Mouse (Mus musculus): Measurements from ENCODE around the gene Cdc42.
A peak's percentile ranks its signal among the peaks of the same experiment; 100 is the strongest.

Gene Cdc42

GRCm38 (mm10) chr4:137313511-137313910, 44.0 kb downstream of the Cdc42 start:
- H3K4me3 ChIP-seq (replicated peaks; ENCODE audit: low read length), result no peak overlapping the region
- no peaks in the 10 kb centered on the region for H3K9me3 ChIP-seq (ENCODE audit: low read length)
- H3K4me1 ChIP-seq (replicated peaks; ENCODE audit: low read depth, low read length), result peaks cover 17% of the 10 kb centered on the region
- H3K36me3 ChIP-seq (ENCODE audit: insufficient read depth, low read length), result peaks cover 33% of the 10 kb centered on the region
- no peak for TF ChIP-seq NANOG (IDR thresholded peaks at IDR 0.05; ENCODE audit: borderline replicate concordance, low read length)
- TF ChIP-seq POU5F1 (IDR thresholded peaks at IDR 0.05; ENCODE audit: borderline replicate concordance, low read length), result no peak
- TF ChIP-seq CTCF (conservative IDR thresholded peaks at IDR 0.05; ENCODE audit: low read length), result peak; percentile 50
- H3K27me3 ChIP-seq (ENCODE audit: insufficient read depth, low read length), result no peaks in the 10 kb centered on the region

- no peak for TF ChIP-seq NANOG (IDR thresholded peaks at IDR 0.05; ENCODE audit: borderline replicate concordance, low read length)
- TF ChIP-seq POU5F1 (IDR thresholded peaks at IDR 0.05; ENCODE audit: borderline replicate concordance, low read length), result no peak
- TF ChIP-seq CTCF (conservative IDR thresholded peaks at IDR 0.05; ENCODE audit: low read length), result peak; percentile 62
- H3K4me1 ChIP-seq (replicated peaks; ENCODE audit: low read depth, low read length), result peaks cover 4% of the 10 kb centered on the region; the same call in 1 of the 2 replicates
Measured at GRCm38 (mm10) chr4:137308377-137308776, 49.1 kb downstream of the Cdc42 start.

GRCm38 (mm10) chr4:137306991-137307706, 50.4 kb downstream of the Cdc42 start:
- H3K27me3 ChIP-seq (ENCODE audit: insufficient read depth, low read length), result no peaks in the 10 kb centered on the region
- TF ChIP-seq NANOG (IDR thresholded peaks at IDR 0.05; ENCODE audit: borderline replicate concordance, low read length), result no peak
- TF ChIP-seq POU5F1 (IDR thresholded peaks at IDR 0.05; ENCODE audit: borderline replicate concordance, low read length), result no peak
- TF ChIP-seq CTCF (conservative IDR thresholded peaks at IDR 0.05; ENCODE audit: low read length), result no peak
- H3K9me3 ChIP-seq (ENCODE audit: low read length), result no peaks in the 10 kb centered on the region
- peaks cover 23% of the 10 kb centered on the region for H3K36me3 ChIP-seq (ENCODE audit: insufficient read depth, low read length)
- no peak overlapping the region for H3K4me3 ChIP-seq (replicated peaks; ENCODE audit: low read length)
- H3K4me1 ChIP-seq (replicated peaks; ENCODE audit: low read depth, low read length), result peaks cover under 1% of the 10 kb centered on the region; the same call in 1 of the 2 replicates

More at GRCm38 (mm10) chr4:137308377-137308776, 49.1 kb downstream of the Cdc42 start:
- Histone ChIP-seq H3K27me3 (ENCODE audit: insufficient read depth, low read length) (no peaks in the 10 kb centered on the region), H3K4me3 (replicated peaks; ENCODE audit: low read length) (no peak overlapping the region), H3K9me3 (ENCODE audit: low read length) (no peaks in the 10 kb centered on the region), H3K36me3 (ENCODE audit: insufficient read depth, low read length) (peaks cover 23% of the 10 kb centered on the region)

GRCm38 (mm10) chr4:137306577-137306888, 51.0 kb downstream of the Cdc42 start:
- TF ChIP-seq NANOG (IDR thresholded peaks at IDR 0.05; ENCODE audit: borderline replicate concordance, low read length), result no peak
- H3K9me3 ChIP-seq (ENCODE audit: low read length), result no peaks in the 10 kb centered on the region
- no peaks in the 10 kb centered on the region for H3K27me3 ChIP-seq (ENCODE audit: insufficient read depth, low read length)
- H3K4me1 ChIP-seq (replicated peaks; ENCODE audit: low read depth, low read length), result peaks cover 5% of the 10 kb centered on the region
- H3K4me3 ChIP-seq (replicated peaks; ENCODE audit: low read length), result no peak overlapping the region
- H3K36me3 ChIP-seq (ENCODE audit: insufficient read depth, low read length), result peaks cover 23% of the 10 kb centered on the region

GRCm38 (mm10) chr4:137305831-137306576, 51.5 kb downstream of the Cdc42 start:
- TF ChIP-seq POU5F1 (IDR thresholded peaks at IDR 0.05; ENCODE audit: borderline replicate concordance, low read length) (no peak), NANOG (IDR thresholded peaks at IDR 0.05; ENCODE audit: borderline replicate concordance, low read length) (no peak), CTCF (conservative IDR thresholded peaks at IDR 0.05; ENCODE audit: low read length) (no peak)

GRCm38 (mm10) chr4:137305066-137305465, 52.5 kb downstream of the Cdc42 start:
- no peaks in the 10 kb centered on the region for H3K27me3 ChIP-seq (ENCODE audit: insufficient read depth, low read length)
- H3K9me3 ChIP-seq (ENCODE audit: low read length), result no peaks in the 10 kb centered on the region
- H3K36me3 ChIP-seq (ENCODE audit: insufficient read depth, low read length), result peaks cover 14% of the 10 kb centered on the region
- peaks cover 14% of the 10 kb centered on the region for H3K4me1 ChIP-seq (replicated peaks; ENCODE audit: low read depth, low read length)
- TF ChIP-seq POU5F1 (IDR thresholded peaks at IDR 0.05; ENCODE audit: borderline replicate concordance, low read length), result no peak
- no peak overlapping the region for H3K4me3 ChIP-seq (replicated peaks; ENCODE audit: low read length)

More at GRCm38 (mm10) chr4:137305831-137306576, 51.5 kb downstream of the Cdc42 start:
- Histone ChIP-seq H3K4me1 (replicated peaks; ENCODE audit: low read depth, low read length) (peaks cover 7% of the 10 kb centered on the region), H3K27me3 (ENCODE audit: insufficient read depth, low read length) (no peaks in the 10 kb centered on the region), H3K36me3 (ENCODE audit: insufficient read depth, low read length) (peaks cover 23% of the 10 kb centered on the region), H3K4me3 (replicated peaks; ENCODE audit: low read length) (no peak overlapping the region), H3K9me3 (ENCODE audit: low read length) (no peaks in the 10 kb centered on the region)

- peaks cover 14% of the 10 kb centered on the region for H3K36me3 ChIP-seq (ENCODE audit: insufficient read depth, low read length)
- H3K27me3 ChIP-seq (ENCODE audit: insufficient read depth, low read length), result no peaks in the 10 kb centered on the region
- H3K4me1 ChIP-seq (replicated peaks; ENCODE audit: low read depth, low read length), result peaks cover 14% of the 10 kb centered on the region
- H3K9me3 ChIP-seq (ENCODE audit: low read length), result no peaks in the 10 kb centered on the region
- TF ChIP-seq POU5F1 (IDR thresholded peaks at IDR 0.05; ENCODE audit: borderline replicate concordance, low read length) (no peak), CTCF (conservative IDR thresholded peaks at IDR 0.05; ENCODE audit: low read length) (no peak), NANOG (IDR thresholded peaks at IDR 0.05; ENCODE audit: borderline replicate concordance, low read length) (no peak)
- no peak overlapping the region for H3K4me3 ChIP-seq (replicated peaks; ENCODE audit: low read length)
Measured at GRCm38 (mm10) chr4:137304106-137304505, 53.4 kb downstream of the Cdc42 start.

- Histone ChIP-seq H3K36me3 (ENCODE audit: insufficient read depth, low read length) (peaks cover 5% of the 10 kb centered on the region; the same call in 1 of the 2 replicates), H3K27me3 (ENCODE audit: insufficient read depth, low read length) (peaks cover 6% of the 10 kb centered on the region; the same call in 1 of the 2 replicates), H3K4me3 (replicated peaks; ENCODE audit: low read length) (peak overlapping the region; percentile 37; the same call in 1 of the 2 replicates), H3K4me1 (replicated peaks; ENCODE audit: low read depth, low read length) (peaks cover 14% of the 10 kb centered on the region), H3K9me3 (ENCODE audit: low read length) (no peaks in the 10 kb centered on the region)
- TF ChIP-seq CTCF (conservative IDR thresholded peaks at IDR 0.05; ENCODE audit: low read length) (no peak), NANOG (IDR thresholded peaks at IDR 0.05; ENCODE audit: borderline replicate concordance, low read length) (no peak), POU5F1 (IDR thresholded peaks at IDR 0.05; ENCODE audit: borderline replicate concordance, low read length) (no peak)
Measured at GRCm38 (mm10) chr4:137301635-137302034, 55.9 kb downstream of the Cdc42 start.
